Mouse (Mus musculus) olfactory bulb, adult 2 months (tissue): ENCODE measurements around the gene U2af1. TPM values are rescaled to one million over a fixed set of nuclear protein-coding genes. Genes with fewer than 3 reads are reported as not detected.

Experiments used
- H3K27ac ChIP-seq: fragments of 200-500 bp; 2 replicates; pipeline ENCODE4 v1.5.1; 2012; ENCODE audit warnings: low read depth, low read length; ENCODE audit not compliant: insufficient read depth
- H3K4me1 ChIP-seq: fragments of 200-500 bp; 2 replicates; pipeline ENCODE4 v1.6.1; 2012; ENCODE audit warnings: low read length; ENCODE audit not compliant: control insufficient read depth, insufficient read depth
- H3K4me3 ChIP-seq: fragments of 200-500 bp; 2 replicates; pipeline ENCODE4 v1.5.1; 2012; ENCODE audit warnings: mild to moderate bottlenecking, low read depth, low read length, moderate library complexity; ENCODE audit not compliant: insufficient read depth
- CTCF ChIP-seq: fragments of 200-500 bp; IDR thresholded peaks from 2 replicates; pipeline ENCODE4 v1.5.1; 2012; ENCODE audit warnings: low read depth, mild to moderate bottlenecking, low read length, moderate library complexity; ENCODE audit not compliant: insufficient read depth
- POLR2A ChIP-seq: fragments of 200-500 bp; IDR thresholded peaks from 2 replicates; pipeline ENCODE4 v1.6.1; 2012; ENCODE audit warnings: mild to moderate bottlenecking, low read depth, low read length, moderate library complexity; ENCODE audit not compliant: insufficient read depth
- WGBS: fragments of 180-500 bp; shearing (Covaris S2); methylation state at CpG from one replicate; pipeline ENCODE4 v1.1.7; 2018; 5-methylcytosine and 5-hydroxymethylcytosine counted together
- polyA plus RNA-seq: library from polyadenylated mRNA; stranded (reverse); fragments of >200 nt; gene quantifications from 2 replicates; pipeline ENCODE4 v1.2.4, GENCODE M21; 2012; ENCODE audit warnings: low replicate concordance; ENCODE audit not compliant: missing spikeins, insufficient read depth, insufficient read length

The U2af1 gene
- polyA plus RNA-seq, 1 experiment: 633 TPM

DNA sequence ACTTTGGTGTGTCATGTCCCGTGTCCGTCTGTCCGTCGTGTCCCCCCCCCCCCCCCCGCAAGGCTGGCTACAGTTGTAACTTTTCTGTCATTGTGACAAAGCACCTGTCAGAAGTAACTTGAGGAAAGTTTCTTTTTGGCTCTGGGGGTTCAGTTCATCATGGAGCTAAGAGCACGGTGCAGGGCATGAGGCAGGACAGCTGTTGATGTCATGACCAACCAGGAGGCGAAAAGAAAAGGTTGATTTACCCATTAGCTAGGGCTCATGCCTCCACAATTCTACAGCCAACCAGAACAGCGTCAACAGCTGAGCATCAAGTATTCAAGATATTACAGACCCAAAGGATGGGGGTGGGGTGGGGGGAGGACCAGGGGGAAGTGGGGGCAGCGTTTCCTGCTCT, 9.6 kb upstream of the U2af1 start:
- WGBS: 76% methylated on average over 9 of the region's 9 CpGs
- TF ChIP-seq CTCF (no peak), POLR2A (no peak)

DNA sequence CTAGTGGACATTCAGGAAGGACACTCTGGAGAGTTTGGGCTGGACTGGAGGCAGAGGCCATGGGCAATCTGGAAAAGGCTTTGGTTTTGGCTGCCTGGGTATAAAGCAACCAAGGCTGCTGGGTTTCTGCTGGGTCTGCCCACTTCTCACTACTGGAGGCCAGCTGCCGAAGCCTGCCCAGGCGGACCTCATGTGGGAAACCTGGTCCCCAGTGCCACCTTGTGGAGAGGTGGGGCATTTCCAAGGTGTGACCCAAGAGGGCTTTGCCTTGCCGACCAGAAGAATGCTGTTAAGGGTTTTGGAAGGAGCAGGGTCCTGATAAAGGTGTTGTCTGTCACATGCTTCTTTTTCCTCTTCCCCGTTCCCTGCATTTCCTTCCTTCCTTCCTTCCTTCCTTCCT, 6.1 kb upstream of the U2af1 start:
- no peaks in the 10 kb centered on the region for H3K4me1 ChIP-seq
- H3K4me3 ChIP-seq: no peak overlapping the region
- H3K27ac ChIP-seq: no peak overlapping the region
- 9% methylated on average over 4 of the region's 4 CpGs for WGBS
- no peak for TF ChIP-seq POLR2A
- TF ChIP-seq CTCF: peak; percentile 48; the same call in 1 of the 2 replicates

More for the DNA sequence above, 9.6 kb upstream of the U2af1 start:
- Histone ChIP-seq H3K27ac (no peak overlapping the region), H3K4me3 (no peak overlapping the region), H3K4me1 (no peaks in the 10 kb centered on the region)

DNA sequence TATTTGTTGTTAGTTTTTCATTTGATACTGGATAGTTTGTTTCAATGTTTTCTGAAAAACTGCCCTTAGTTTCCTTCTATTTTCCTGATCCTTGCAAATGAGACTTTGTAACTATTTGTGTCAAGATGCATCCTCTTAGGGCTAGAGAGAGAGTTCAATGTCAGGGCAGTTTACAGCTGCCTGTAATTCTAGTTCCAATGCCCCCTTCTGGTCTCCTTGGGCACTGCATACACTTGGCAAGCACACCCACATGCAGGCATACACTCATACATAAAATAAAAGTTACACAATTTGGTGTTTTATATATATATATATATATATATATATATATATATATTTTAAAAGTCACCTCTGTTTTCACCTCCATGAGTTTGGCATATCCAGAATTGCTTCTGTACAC, 4.2 kb upstream of the U2af1 start:
- Histone ChIP-seq H3K27ac (no peak overlapping the region), H3K4me1 (peaks cover 3% of the 10 kb centered on the region), H3K4me3 (no peak overlapping the region)
- TF ChIP-seq CTCF: no peak
- TF ChIP-seq POLR2A: no peak

DNA sequence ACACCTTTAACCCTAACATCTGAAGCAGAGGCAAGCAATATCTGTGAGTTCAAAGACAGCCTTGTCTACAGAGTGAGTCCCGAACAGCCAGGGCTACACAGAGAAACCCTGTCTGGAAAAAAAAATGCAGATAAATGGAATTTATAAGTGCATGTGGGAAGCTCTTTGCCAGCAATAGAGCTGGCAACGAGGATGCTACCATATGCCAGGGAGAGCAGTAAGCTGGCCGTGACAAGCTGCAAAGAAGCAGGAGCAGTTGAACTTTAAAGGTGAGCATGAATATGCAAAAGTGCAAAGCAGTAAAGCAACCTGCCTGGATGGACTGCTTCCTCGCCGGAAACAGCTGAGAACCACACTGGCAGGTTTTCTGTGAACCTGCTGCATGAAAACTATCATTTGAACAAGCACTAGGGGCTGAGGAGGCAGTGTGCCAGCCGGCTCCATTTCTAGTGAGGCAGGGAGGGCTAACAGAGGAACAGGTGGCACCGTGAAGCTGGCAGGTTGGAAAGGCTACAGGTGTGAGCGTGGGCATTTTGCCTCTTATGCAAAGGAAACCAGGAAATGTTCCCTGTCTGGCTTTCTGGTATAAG, 2.1 kb upstream of the U2af1 start:
- 68% methylated on average over 8 of the region's 8 CpGs for WGBS
- Histone ChIP-seq H3K4me1 (peaks cover 7% of the 10 kb centered on the region), H3K4me3 (no peak overlapping the region), H3K27ac (no peak overlapping the region)
- no peak for TF ChIP-seq CTCF
- TF ChIP-seq POLR2A: no peak

DNA sequence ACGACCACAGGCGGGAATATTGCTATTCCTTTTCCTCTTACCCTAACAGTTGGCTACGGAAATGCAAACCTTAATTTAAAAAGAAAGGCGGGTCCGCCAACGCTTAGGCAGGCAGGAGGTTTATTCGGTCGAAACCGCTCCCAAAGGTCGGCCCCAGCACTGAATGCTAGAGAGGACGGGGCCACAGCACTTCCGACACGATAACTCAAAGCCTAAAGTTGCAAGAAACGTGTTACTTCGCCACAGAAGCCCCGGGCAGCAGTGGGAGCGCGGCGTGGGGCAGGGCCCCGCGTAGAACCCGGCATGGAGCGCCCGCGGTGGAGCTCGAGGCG, 590 bp downstream of the U2af1 start:
- under 1% methylated on average over 27 of the region's 27 CpGs for whole genome bisulfite sequencing
- H3K4me3 ChIP-seq: peak overlapping the region; percentile 71
- H3K27ac ChIP-seq: peak overlapping the region; percentile 81; the same call in 1 of the 2 replicates
- TF ChIP-seq POLR2A (no peak), CTCF (no peak)
- H3K4me1 ChIP-seq: peaks cover 10% of the 10 kb centered on the region

DNA sequence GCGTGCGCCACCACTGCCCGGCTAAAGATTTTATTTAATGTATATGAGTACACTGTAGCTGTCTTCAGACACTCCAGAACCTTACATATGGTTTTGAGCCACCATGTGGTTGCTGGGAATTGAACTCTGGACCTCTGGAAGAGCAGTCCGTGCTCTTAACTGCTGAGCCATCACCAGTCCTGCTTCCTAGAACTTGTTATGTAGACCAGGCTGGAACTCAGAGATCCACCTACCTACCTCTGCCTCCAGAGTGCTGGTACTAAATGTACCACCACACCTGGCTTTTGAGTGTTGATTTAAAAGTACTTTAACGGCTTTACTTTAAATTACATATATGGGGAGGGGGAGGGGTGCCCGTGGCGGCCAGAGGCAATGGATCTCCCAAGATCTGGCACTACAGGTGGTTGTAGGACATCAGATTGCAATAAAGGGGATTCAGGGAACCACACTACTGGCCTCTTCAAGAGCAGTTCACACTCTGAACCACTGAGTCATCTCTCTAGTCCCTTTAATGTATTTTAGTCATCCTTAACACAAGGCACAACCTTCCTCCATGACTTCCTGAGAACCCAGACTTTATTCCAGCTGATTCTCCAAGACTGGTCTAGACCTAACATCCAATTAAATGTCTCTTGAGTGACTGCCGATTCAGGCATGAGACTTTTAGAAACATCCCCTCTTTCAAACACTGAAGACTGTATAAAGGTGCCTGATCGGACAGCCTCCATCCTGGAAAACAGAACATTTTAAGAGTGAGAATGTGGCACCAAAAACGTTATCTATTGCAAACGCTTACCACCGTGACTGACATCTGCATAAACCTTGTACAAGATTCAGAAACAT, 1.3 kb downstream of the U2af1 start:
- H3K27ac ChIP-seq: no peak overlapping the region

DNA sequence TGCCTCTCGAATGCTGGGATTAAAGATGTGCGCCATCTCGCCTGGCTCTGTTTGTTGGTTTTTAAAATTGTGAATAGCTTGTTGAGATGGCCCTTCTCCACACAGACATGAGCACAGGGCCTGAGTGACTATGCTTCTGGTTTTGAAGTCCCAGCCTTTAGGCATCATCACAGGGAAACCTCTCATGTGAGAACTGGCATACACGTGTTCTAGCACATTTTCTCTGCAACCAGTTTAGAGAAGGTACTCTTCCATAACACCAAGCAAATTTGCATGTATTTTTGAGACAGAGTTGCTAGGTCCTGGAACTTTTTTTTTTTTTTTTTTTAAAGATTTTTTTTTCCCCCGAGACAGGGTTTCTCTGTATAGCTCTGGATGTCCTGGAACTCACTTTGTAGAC, 2.0 kb downstream of the U2af1 start:
- Histone ChIP-seq H3K4me1 (peaks cover 10% of the 10 kb centered on the region), H3K27ac (no peak overlapping the region), H3K4me3 (no peak overlapping the region)
- WGBS: 73% methylated on average over 5 of the region's 5 CpGs
- TF ChIP-seq CTCF (no peak), POLR2A (no peak)

More for the DNA sequence above, 1.3 kb downstream of the U2af1 start:
- TF ChIP-seq CTCF: no peak
- TF ChIP-seq POLR2A: no peak
- 47% methylated on average over 12 of the region's 12 CpGs for WGBS
- Histone ChIP-seq H3K4me3 (peak overlapping the region; percentile 71), H3K4me1 (peaks cover 10% of the 10 kb centered on the region)

DNA sequence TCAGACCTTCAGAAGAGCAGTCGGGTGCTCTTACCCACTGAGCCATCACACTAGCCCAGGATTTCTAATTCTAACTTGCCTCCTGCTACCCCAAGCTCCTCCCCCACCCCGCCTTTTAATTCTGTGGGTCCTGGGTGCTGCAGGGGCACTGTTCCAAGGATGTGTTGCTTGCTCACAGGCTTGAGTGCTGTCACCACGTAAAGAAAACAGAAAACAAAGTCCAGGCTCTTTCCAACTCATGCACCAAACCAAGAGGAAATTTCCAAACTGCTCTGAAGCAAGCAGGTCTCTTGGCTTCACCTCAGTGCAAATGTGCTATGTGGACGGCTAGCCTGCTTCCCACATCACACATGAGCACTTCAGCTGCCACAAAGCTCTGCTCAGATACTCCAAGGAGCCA, 3.3 kb downstream of the U2af1 start:
- WGBS: 42% methylated on average over 4 of the region's 4 CpGs
- Histone ChIP-seq H3K4me3 (no peak overlapping the region), H3K4me1 (peaks cover 10% of the 10 kb centered on the region), H3K27ac (no peak overlapping the region)
- no peak for TF ChIP-seq CTCF

DNA sequence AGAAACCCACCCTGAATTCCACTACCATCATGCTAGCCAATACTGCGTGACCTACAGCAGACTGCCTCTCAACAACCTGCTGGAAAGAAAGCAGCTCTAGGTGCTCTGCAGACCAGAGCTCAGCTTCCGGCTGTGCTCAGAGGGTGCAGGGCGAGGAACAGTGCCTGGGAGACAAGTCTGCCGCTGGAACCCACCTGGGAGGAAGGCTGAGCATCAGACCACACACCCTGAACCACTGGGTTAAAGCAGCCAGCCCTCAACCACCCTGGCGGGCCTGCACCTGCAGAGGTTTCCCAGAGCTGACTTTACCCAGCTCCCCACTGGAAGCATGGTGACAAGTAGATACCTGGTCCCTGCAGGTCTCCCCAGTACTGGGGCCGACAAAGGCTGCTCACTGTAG, 5.4 kb downstream of the U2af1 start:
- H3K4me3 ChIP-seq: no peak overlapping the region
- no peak for TF ChIP-seq POLR2A
- no peak for TF ChIP-seq CTCF
- H3K27ac ChIP-seq: no peak overlapping the region
- peaks cover 7% of the 10 kb centered on the region for H3K4me1 ChIP-seq
- 87% methylated on average over 6 of the region's 6 CpGs for WGBS
